Mouse (Mus musculus) CH12.LX (cell line): ENCODE data around the gene Pkn3. TPM values are rescaled to one million over a fixed set of nuclear protein-coding genes. Genes with fewer than 3 reads are reported as not detected.
A peak's percentile ranks its signal among the peaks of the same experiment; 100 is the strongest.

ENCODE experiments used
- DNase-seq: peaks from one replicate; pipeline ENCODE4 v3.0.0-alpha.2; 2013; ENCODE audit errors: extremely low read depth
- H3K27ac ChIP-seq: 2 replicates; pipeline ENCODE4 v1.5.1; 2012; ENCODE audit warnings: low read depth, mild to moderate bottlenecking, control low read depth, moderate library complexity; ENCODE audit not compliant: insufficient read depth
- H3K27me3 ChIP-seq: replicated peaks from 2 replicates; pipeline ENCODE3; 2012; ENCODE audit warnings: inconsistent platforms
- H3K36me3 ChIP-seq, 2 experiments: replicated peaks in 1 of 2; 2 replicates each; pipeline versions ENCODE3 to v1.6.1; 2012; ENCODE audit warnings: inconsistent platforms in 1 of 2, low read length in 1 of 2, mild to moderate bottlenecking in 1 of 2, mixed read lengths in 1 of 2, moderate library complexity in 1 of 2; ENCODE audit not compliant: control insufficient read depth in 1 of 2, insufficient read depth in 1 of 2
- H3K4me1 ChIP-seq, 2 experiments: 2 replicates each; pipeline ENCODE4 v1.6.1; 2012; ENCODE audit warnings: inconsistent platforms in 1 of 2, moderate library complexity in 1 of 2; ENCODE audit not compliant: insufficient read depth in 2 of 2, control insufficient read depth in 1 of 2
- H3K4me2 ChIP-seq: 2 replicates; pipeline ENCODE4 v1.6.1; 2012; ENCODE audit warnings: low read depth, mild to moderate bottlenecking, control low read depth; ENCODE audit not compliant: poor library complexity, insufficient read depth, severe bottlenecking
- H3K4me3 ChIP-seq, 3 experiments: fragments of 150-350 bp in 1 of 3; sonication (generic) in 1 of 3; replicated peaks in 1 of 3; 2 replicates each; pipeline versions ENCODE3 to v1.5.1; 2011 to 2012; ENCODE audit warnings: low read depth in 2 of 3, low read length in 2 of 3, mild to moderate bottlenecking in 2 of 3, moderate library complexity in 2 of 3, control low read depth in 1 of 3, improper control_type of control experiment in 1 of 3, inconsistent platforms in 1 of 3, mixed read lengths in 1 of 3; ENCODE audit not compliant: poor library complexity in 1 of 3
- H3K79me2 ChIP-seq: replicated peaks from 2 replicates; pipeline ENCODE4 v1.6.1; 2012; ENCODE audit warnings: mild to moderate bottlenecking, moderate library complexity; ENCODE audit not compliant: control insufficient read depth, poor library complexity, insufficient read depth, severe bottlenecking; ENCODE audit errors: extremely low read depth
- H3K9ac ChIP-seq: 2 replicates; pipeline ENCODE4 v1.6.1; 2012; ENCODE audit warnings: low read depth, mild to moderate bottlenecking, control low read depth, moderate library complexity; ENCODE audit not compliant: insufficient read depth
- H3K9me3 ChIP-seq: replicated peaks from 2 replicates; pipeline ENCODE3; 2012; ENCODE audit warnings: low read length, inconsistent platforms, mixed read lengths
- CHD1 ChIP-seq: IDR thresholded peaks from 2 replicates; pipeline ENCODE4 v1.6.1; 2012; ENCODE audit warnings: low read depth, low read length, improper control_type of control experiment, inconsistent platforms
- CHD2 ChIP-seq: IDR thresholded peaks from 2 replicates; pipeline ENCODE4 v1.6.1; 2011; ENCODE audit warnings: low read length, improper control_type of control experiment
- CTCF ChIP-seq, 2 experiments: IDR thresholded peaks in 1 of 2; conservative IDR thresholded peaks in 1 of 2; 2 replicates each; pipeline ENCODE4 v1.5.1; 2011 to 2012; ENCODE audit warnings: low read depth in 2 of 2, low read length in 2 of 2, improper control_type of control experiment in 1 of 2, inconsistent platforms in 1 of 2, mild to moderate bottlenecking in 1 of 2, moderate library complexity in 1 of 2
- E2F4 ChIP-seq: IDR thresholded peaks from 2 replicates; pipeline ENCODE4 v1.6.1; 2011; ENCODE audit warnings: low read depth, low read length, improper control_type of control experiment; ENCODE audit not compliant: insufficient replicate concordance
- ELF1 ChIP-seq: IDR thresholded peaks from 2 replicates; pipeline ENCODE4 v1.6.1; 2014; ENCODE audit warnings: low read depth, mild to moderate bottlenecking, inconsistent platforms, low read length, improper control_type of control experiment
- EP300 ChIP-seq: IDR thresholded peaks from 2 replicates; pipeline ENCODE4 v1.6.1; 2011; ENCODE audit warnings: low read length, improper control_type of control experiment
- ETS1 ChIP-seq: conservative IDR thresholded peaks from 2 replicates; pipeline ENCODE4 v1.6.1; 2012; ENCODE audit warnings: low read depth, mild to moderate bottlenecking, inconsistent platforms, low read length, improper control_type of control experiment, moderate library complexity
- GABPA ChIP-seq: IDR thresholded peaks from 2 replicates; pipeline ENCODE4 v1.6.1; 2012; ENCODE audit warnings: low read depth, low read length, improper control_type of control experiment, inconsistent platforms; ENCODE audit not compliant: insufficient replicate concordance
- HCFC1 ChIP-seq: IDR thresholded peaks from 2 replicates; pipeline ENCODE4 v1.6.1; 2012; ENCODE audit warnings: low read depth, mild to moderate bottlenecking, inconsistent platforms, low read length, improper control_type of control experiment
- IRF4 ChIP-seq: IDR thresholded peaks from 2 replicates; pipeline ENCODE4 v1.6.1; 2014; ENCODE audit warnings: low read depth, mild to moderate bottlenecking, inconsistent platforms, low read length, improper control_type of control experiment
- JUN ChIP-seq: IDR thresholded peaks from 2 replicates; pipeline ENCODE4 v1.6.1; 2011; ENCODE audit warnings: low read depth, mild to moderate bottlenecking, low read length, improper control_type of control experiment, moderate library complexity; ENCODE audit not compliant: insufficient read depth
- JUND ChIP-seq: conservative IDR thresholded peaks from 2 replicates; pipeline ENCODE4 v1.6.1; 2011; ENCODE audit warnings: low read depth, low read length, improper control_type of control experiment
- KAT2A ChIP-seq: IDR thresholded peaks from 2 replicates; pipeline ENCODE4 v1.6.1; 2012; ENCODE audit warnings: low read length, improper control_type of control experiment, inconsistent platforms; ENCODE audit not compliant: insufficient replicate concordance
- MAFK ChIP-seq: IDR thresholded peaks from 2 replicates; pipeline ENCODE4 v1.6.1; 2011; ENCODE audit warnings: low read length, improper control_type of control experiment; ENCODE audit not compliant: insufficient replicate concordance
- MAX ChIP-seq: IDR thresholded peaks from 2 replicates; pipeline ENCODE4 v1.6.1; 2011; ENCODE audit warnings: low read length, improper control_type of control experiment
- MAZ ChIP-seq: IDR thresholded peaks from 2 replicates; pipeline ENCODE4 v1.6.1; 2012; ENCODE audit warnings: low read depth, mild to moderate bottlenecking, inconsistent platforms, low read length, improper control_type of control experiment, moderate library complexity
- MEF2A ChIP-seq: IDR thresholded peaks from 2 replicates; pipeline ENCODE4 v1.6.1; 2014; ENCODE audit warnings: low read depth, mild to moderate bottlenecking, inconsistent platforms, low read length, improper control_type of control experiment, borderline replicate concordance
- MXI1 ChIP-seq: IDR thresholded peaks from 2 replicates; pipeline ENCODE4 v1.6.1; 2011; ENCODE audit warnings: mild to moderate bottlenecking, low read depth, low read length, improper control_type of control experiment
- MYC ChIP-seq: IDR thresholded peaks from 2 replicates; pipeline ENCODE4 v1.6.1; 2011; ENCODE audit warnings: low read depth, mild to moderate bottlenecking, improper control_type of control experiment, low read length
- NELFE ChIP-seq: IDR thresholded peaks from 2 replicates; pipeline ENCODE4 v1.6.1; 2011; ENCODE audit warnings: low read depth, low read length, improper control_type of control experiment
- NRF1 ChIP-seq: IDR thresholded peaks from 2 replicates; pipeline ENCODE4 v1.6.1; 2014; ENCODE audit warnings: low read depth, mild to moderate bottlenecking, inconsistent platforms, low read length, improper control_type of control experiment, moderate library complexity
- PAX5 ChIP-seq: IDR thresholded peaks from 2 replicates; pipeline ENCODE4 v1.6.1; 2012; ENCODE audit warnings: low read length, inconsistent platforms, mixed read lengths
- POLR2A ChIP-seq: IDR thresholded peaks from 2 replicates; pipeline ENCODE4 v1.6.1; 2011; ENCODE audit warnings: low read depth, mild to moderate bottlenecking, improper control_type of control experiment, low read length
- POLR2AphosphoS2 ChIP-seq: IDR thresholded peaks from 2 replicates; pipeline ENCODE4 v1.6.1; 2011; ENCODE audit warnings: low read depth, low read length, improper control_type of control experiment
- RAD21 ChIP-seq: IDR thresholded peaks from 2 replicates; pipeline ENCODE4 v1.6.1; 2011; ENCODE audit warnings: low read depth, mild to moderate bottlenecking, low read length, improper control_type of control experiment, moderate library complexity
- RCOR1 ChIP-seq: conservative IDR thresholded peaks from 2 replicates; pipeline ENCODE4 v1.6.1; 2012; ENCODE audit warnings: low read depth, mild to moderate bottlenecking, inconsistent platforms, low read length, improper control_type of control experiment
- SIN3A ChIP-seq: IDR thresholded peaks from 2 replicates; pipeline ENCODE4 v1.6.1; 2012; ENCODE audit warnings: low read length, improper control_type of control experiment, inconsistent platforms
- SMC3 ChIP-seq: IDR thresholded peaks from 2 replicates; pipeline ENCODE4 v1.6.1; 2011; ENCODE audit warnings: low read depth, low read length, improper control_type of control experiment
- TBP ChIP-seq: conservative IDR thresholded peaks from 2 replicates; pipeline ENCODE4 v1.6.1; 2011; ENCODE audit warnings: low read depth, low read length, improper control_type of control experiment
- TCF12 ChIP-seq: IDR thresholded peaks from 2 replicates; pipeline ENCODE4 v1.6.1; 2014; ENCODE audit warnings: low read depth, mild to moderate bottlenecking, inconsistent platforms, low read length, improper control_type of control experiment
- UBTF ChIP-seq: IDR thresholded peaks from 2 replicates; pipeline ENCODE4 v1.6.1; 2012; ENCODE audit warnings: low read depth, mild to moderate bottlenecking, inconsistent platforms, low read length, improper control_type of control experiment, moderate library complexity
- USF1 ChIP-seq: IDR thresholded peaks from 2 replicates; pipeline ENCODE4 v1.6.1; 2014; ENCODE audit warnings: low read depth, mild to moderate bottlenecking, inconsistent platforms, low read length, improper control_type of control experiment
- USF2 ChIP-seq: conservative IDR thresholded peaks from 2 replicates; pipeline ENCODE4 v1.6.1; 2011; ENCODE audit warnings: low read depth, low read length, improper control_type of control experiment
- ZC3H11A ChIP-seq: IDR thresholded peaks from 2 replicates; pipeline ENCODE4 v1.6.1; 2012; ENCODE audit warnings: low read depth, mild to moderate bottlenecking, inconsistent platforms, low read length, improper control_type of control experiment
- ZKSCAN1 ChIP-seq: IDR thresholded peaks from 2 replicates; pipeline ENCODE4 v1.6.1; 2012; ENCODE audit warnings: low read depth, inconsistent platforms, low read length, improper control_type of control experiment, borderline replicate concordance
- ZMIZ1 ChIP-seq: IDR thresholded peaks from 2 replicates; pipeline ENCODE4 v1.6.1; 2012; ENCODE audit warnings: low read depth, mild to moderate bottlenecking, inconsistent platforms, low read length, improper control_type of control experiment
- ZNF384 ChIP-seq: IDR thresholded peaks from 2 replicates; pipeline ENCODE4 v1.6.1; 2012; ENCODE audit warnings: low read depth, low read length, improper control_type of control experiment, inconsistent platforms
- dilution Hi-C: fragments of 300-500 bp; cut with MboI; formaldehyde crosslinking; loops from 2 replicates; pipeline ENCODE4 v1.14.3; 2020; ENCODE audit warnings: low sequenced_read_pairs; ENCODE audit not compliant: extremely low pct_unique_long_range_greater_than_20kb, extremely low pct_ligation_motif_present
- in situ Hi-C: fragments of 300-500 bp; cut with MboI; formaldehyde crosslinking; loops from 3 replicates; pipeline ENCODE4 v1.14.3; 2019; ENCODE audit warnings: low sequenced_read_pairs, low pct_ligation_motif_present, low pct_unique_long_range_greater_than_20kb, mixed read lengths
- polyA plus RNA-seq: library from polyadenylated mRNA; unstranded; fragments of >175 nt; gene quantifications from 2 replicates; pipeline ENCODE4 v1.2.1, GENCODE M21; 2012; ENCODE audit warnings: low read depth; ENCODE audit not compliant: insufficient read length
- total RNA-seq, 2 experiments: library from RNA; depleted of rRNA; stranded (reverse); fragments of 300-350 nt in 1 of 2; fragments of >200 nt in 1 of 2; gene quantifications; 2 replicates each; pipeline ENCODE4 v1.2.3; 2012 to 2014

The Pkn3 gene
- total RNA-seq (2012; rRNA removed) (5.2 and 8.3 TPM in 2 replicates), total RNA-seq (2014; rRNA removed) (4.7 and 5.0 TPM in 2 replicates), polyA plus RNA-seq (6.7 and 7.1 TPM in 2 replicates)

- in situ Hi-C loops: loop anchor here (5.0 kb wide), 1 partner anchor 35 kb away; no protein-coding TSS in a partner anchor
- peak; percentile 48 for TF ChIP-seq NRF1
- no peak; the same call in 1 of the 2 replicates for TF ChIP-seq MYC
- TF ChIP-seq ZC3H11A: no peak
- no peak for TF ChIP-seq ETS1
- TF ChIP-seq UBTF: 0 out of 2 replicates have a peak, but pooled peaks have one; percentile 42
- TF ChIP-seq SMC3: peak; percentile 83
- TF ChIP-seq POLR2A: peak; percentile 62; the same call in 1 of the 2 replicates
- TF ChIP-seq MXI1: peak; percentile 83
- TF ChIP-seq USF2: no peak
- TF ChIP-seq KAT2A: no peak
- no peak for TF ChIP-seq PAX5
- TF ChIP-seq ELF1: peak; percentile 57; the same call in 1 of the 2 replicates
- no peak for TF ChIP-seq ZMIZ1
- TF ChIP-seq JUND: no peak
- no peak for TF ChIP-seq EP300
- TF ChIP-seq MEF2A: peak; percentile 73; the same call in 1 of the 2 replicates
- TF ChIP-seq TCF12: peak; percentile 70; the same call in 1 of the 2 replicates
- TF ChIP-seq RCOR1: 0 out of 2 replicates have a peak, but pooled peaks have one; percentile 48
- peak; percentile 89 for TF ChIP-seq MAX
- TF ChIP-seq SIN3A: peak; percentile 82; the same call in 1 of the 2 replicates
- TF ChIP-seq USF1: no peak
- TF ChIP-seq IRF4: peak; percentile 81
- 0 out of 2 replicates have a peak, but pooled peaks have one; percentile 39 for TF ChIP-seq TBP
- TF ChIP-seq E2F4: no peak
- TF ChIP-seq HCFC1: peak; percentile 63
- TF ChIP-seq GABPA: no peak
- peak; percentile 0; the same call in 1 of the 2 replicates for TF ChIP-seq CHD2
- no peak for TF ChIP-seq MAFK
- peak; percentile 66 for TF ChIP-seq RAD21
- no peak for TF ChIP-seq JUN
- TF ChIP-seq ZNF384: peak; percentile 59
- TF ChIP-seq NELFE: peak; percentile 89; the same call in 1 of the 2 replicates
- peak; percentile 43 to 100 for TF ChIP-seq CTCF (conservative IDR thresholded peaks at IDR 0.05 in 1 of 2, IDR thresholded peaks at IDR 0.05 in 1 of 2; ENCODE audit: low read depth in 2 of 2, low read length in 2 of 2)
- no peak for TF ChIP-seq POLR2AphosphoS2
- peak; percentile 51; the same call in 1 of the 2 replicates for TF ChIP-seq MAZ
- no peak for TF ChIP-seq ZKSCAN1
- peak; percentile 58; the same call in 1 of the 2 replicates for TF ChIP-seq CHD1
Observed at GRCm38 (mm10) chr2:30077502-30078348, at the start of gene Pkn3. Gene Pkn3, plus strand, starts transcription at chr2:30077684.

More at GRCm38 (mm10) chr2:30077502-30078348, at the start of gene Pkn3:
- Histone ChIP-seq H3K4me1 (peaks cover 7 to 15% of the 10 kb centered on the region in 2 experiments), H3K9ac (peak within 1 kb of the TSS; percentile 51), H3K4me3 (peak within 1 kb of the TSS; percentile 64 to 68 (median 66)), H3K27me3 (no peaks in the 10 kb centered on the region), H3K9me3 (no peaks in the 10 kb centered on the region), H3K4me2 (peak within 1 kb of the TSS; percentile 33; the same call in 1 of the 2 replicates), H3K36me3 (peaks cover 8 to 45% of the 10 kb centered on the region in 2 experiments), H3K79me2 (no peaks in the 10 kb centered on the region), H3K27ac (peak within 1 kb of the TSS; percentile 65)
- peak; percentile 83 for DNase-seq
- dilution Hi-C loops: no loop called here
